9 mouse cellular contexts compared by ENCODE assay signal in genomic region chr19:43511621-43512620, GRCm38 (mm10). TPM values are rescaled to one million over a fixed set of nuclear protein-coding genes. Genes with fewer than 3 reads are reported as not detected.
A peak's percentile ranks its signal among the peaks of the same experiment; 100 is the strongest.
DNase-seq lines count a peak whose midpoint lies in the region; ATAC-seq and TF ChIP-seq lines count a peak whose summit lies in the region.
"Had no signal": no experiment of that assay in that cellular context is flagged by ENCODE, and none has a peak within 500 bp of the region (broad histone marks: within the 10 kb centered on the region; RNA-seq: fewer than 3 reads in every experiment).

No protein-coding gene starts in this region.

- 68% methylated on average over 22 of the region's 22 CpGs for WGBS in liver, embryonic 16.5 days (ENCODE audit: insufficient replicate concordance)
- WGBS in kidney, adult 2 months = 41% methylated on average over 22 of the region's 22 CpGs
- WGBS in hindbrain, embryonic 12.5 days = 86% methylated on average over 22 of the region's 22 CpGs

- peaks cover 60% of the 10 kb centered on the region for H3K79me2 ChIP-seq in myocyte (ENCODE audit: control insufficient read depth, insufficient read depth)

- peaks cover 4% of the 10 kb centered on the region; the same call in 1 of the 2 replicates for H3K36me3 ChIP-seq in liver, embryonic 16.5 days (ENCODE audit: control insufficient read depth, insufficient read depth)
- H3K36me3 ChIP-seq in kidney, adult 2 months (ENCODE audit: control insufficient read depth, insufficient read depth, low read length) = no peaks in the 10 kb centered on the region; the same call in none of the 2 replicates
- peaks cover 67% of the 10 kb centered on the region for H3K36me3 ChIP-seq in myocyte (ENCODE audit: control insufficient read depth, insufficient read depth)
- H3K36me3 ChIP-seq in hindbrain, embryonic 12.5 days = peaks cover 43% of the 10 kb centered on the region

- no peak overlapping the region for H3K4me3 ChIP-seq in liver, embryonic 16.5 days (ENCODE audit: low read depth, low read length)
- no peak overlapping the region for H3K4me3 ChIP-seq in kidney, adult 2 months (ENCODE audit: insufficient read depth, low read depth, low read length)
- H3K4me3 ChIP-seq in myocyte = no peak overlapping the region
- H3K4me3 ChIP-seq in hindbrain, embryonic 12.5 days = no peak overlapping the region

- ATAC-seq in liver, embryonic 16.5 days (ENCODE audit: low read depth) = no peak
- ATAC-seq in hindbrain, embryonic 12.5 days (ENCODE audit: low FRiP score) = no peak

- H3K9me3 ChIP-seq in liver, embryonic 16.5 days (replicated peaks; ENCODE audit: control insufficient read depth, low read length) = no peaks in the 10 kb centered on the region
- no peaks in the 10 kb centered on the region for H3K9me3 ChIP-seq in hindbrain, embryonic 12.5 days (replicated peaks)

- H3K27ac ChIP-seq in liver, embryonic 16.5 days (ENCODE audit: low read length) = peak overlapping the region; percentile 3; the same call in 1 of the 2 replicates
- peak overlapping the region; percentile 78 for H3K27ac ChIP-seq in kidney, adult 2 months (ENCODE audit: insufficient read depth, low read depth, low read length)
- H3K27ac ChIP-seq in hindbrain, embryonic 12.5 days = no peak overlapping the region

- TF ChIP-seq POLR2A in kidney, adult 2 months (IDR thresholded peaks at IDR 0.05; ENCODE audit: low read depth, low read length) = no peak
- no peak for TF ChIP-seq POLR2A in myocyte (IDR thresholded peaks at IDR 0.05; ENCODE audit: insufficient read length, low read depth)

- peak; percentile 1 for DNase-seq in cerebellum, adult 11-12 months
- no peak for DNase-seq in cerebellum, postnatal 4 days (ENCODE audit: low spot score in 2 of 2)
- DNase-seq in liver = no peak
- peak; percentile 79 for DNase-seq in kidney, adult 2 months
- DNase-seq in right cerebral cortex, adult 18-20 months = no peak
- DNase-seq: cerebellum, adult 2 months had no signal

- no peak overlapping the region for H3ac ChIP-seq in myocyte (ENCODE audit: control insufficient read depth, insufficient read length)

- H3K4me2 ChIP-seq in liver, embryonic 16.5 days (ENCODE audit: low read depth, low read length) = no peak overlapping the region
- peak overlapping the region; percentile 70 for H3K4me2 ChIP-seq in myocyte (ENCODE audit: low read depth)
- H3K4me2 ChIP-seq in hindbrain, embryonic 12.5 days (replicated peaks) = no peak overlapping the region

- H3K4me1 ChIP-seq in liver, embryonic 16.5 days (ENCODE audit: control insufficient read depth, low read depth, low read length) = peaks cover 13% of the 10 kb centered on the region
- peaks cover 33% of the 10 kb centered on the region for H3K4me1 ChIP-seq in kidney, adult 2 months (ENCODE audit: control insufficient read depth, insufficient read depth, low read length)
- H3K4me1 ChIP-seq in hindbrain, embryonic 12.5 days = no peaks in the 10 kb centered on the region

- no peak overlapping the region for H3K9ac ChIP-seq in liver, embryonic 16.5 days (ENCODE audit: low read depth, low read length)
- no peak overlapping the region for H3K9ac ChIP-seq in hindbrain, embryonic 12.5 days

- no peaks in the 10 kb centered on the region for H3K27me3 ChIP-seq in liver, embryonic 16.5 days (ENCODE audit: control insufficient read depth, insufficient read depth, low read depth, low read length)
- H3K27me3 ChIP-seq in kidney, adult 2 months (replicated peaks; ENCODE audit: control insufficient read depth, insufficient read depth, low read length) = no peaks in the 10 kb centered on the region
- no peaks in the 10 kb centered on the region for H3K27me3 ChIP-seq in myocyte (ENCODE audit: control insufficient read depth, insufficient read depth, insufficient read length)
- H3K27me3 ChIP-seq in hindbrain, embryonic 12.5 days = no peaks in the 10 kb centered on the region

- TF ChIP-seq CTCF in kidney, adult 2 months (conservative IDR thresholded peaks at IDR 0.05; ENCODE audit: insufficient read depth, insufficient read length, low read depth, low read length) = no peak

TF ChIP-seq in myocyte, 11 proteins besides CTCF, POLR2A, EP300 and RAD21:
- peak; percentile 6 for TF ChIP-seq USF1 (IDR thresholded peaks at IDR 0.05; ENCODE audit: low read depth)
- no peak for TF ChIP-seq E2F4 (IDR thresholded peaks at IDR 0.05; ENCODE audit: insufficient read depth)

RNA-seq across cellular contexts. Expression of gene Got1, which starts 12.5 kb away (rescaled TPM):
- polyA plus RNA-seq in liver, embryonic 16.5 days (2015; fragmentation: Nextera tagmentation; extraction: Ambion mirVana) = 25.3 and 28.0 TPM in 2 replicates
- polyA plus RNA-seq in kidney, adult 2 months (2012; rRNA removed) = 107 and 118 TPM in 2 replicates
- polyA plus RNA-seq in myocyte (2012; fragmentation: generic; extraction: Trizol) = 196 TPM
- polyA plus RNA-seq in hindbrain, embryonic 12.5 days (2016; fragmentation: Nextera tagmentation; extraction: Ambion mirVana) = 54.9 and 58.5 TPM in 2 replicates

Comparison
In these comparisons a context has a peak if more than half of its experiments do, and no peak if none do; other contexts are left out.
1. DNase-seq: peak in cerebellum, adult 11-12 months (single experiment) and kidney, adult 2 months (single experiment); none in cerebellum, postnatal 4 days (0 of 2), liver (single experiment) and right cerebral cortex, adult 18-20 months (single experiment).